Mouse (Mus musculus): ENCODE data around the gene Senp3. TPM values are rescaled to one million over a fixed set of nuclear protein-coding genes. Genes with fewer than 3 reads are reported as not detected.
"Not testable (repeated sequence)": the region's sequence is repeated elsewhere in the genome, so short reads cannot be mapped to it uniquely, and the experiment has no call there.

Gene Senp3
- total RNA-seq (2021) = 100 to 1,000 TPM in 1 of 2 experiments, 10 to 100 TPM in 1; 91.5 to 102 TPM
- long read RNA-seq, experiment 1, transcript Senp3-201 (11 exons, 2,313 nt) = major isoform, 14 of 25 reads
- long read RNA-seq, experiment 1, partial matches to known transcripts = 9 of 25 reads
- long read RNA-seq, experiment 1, other reads (novel, unspliced or antisense) = 1 of 25 reads
- long read RNA-seq, experiment 2, transcript Senp3-201 (11 exons, 2,313 nt) = major isoform, 8 of 16 reads
- long read RNA-seq, experiment 2, partial matches to known transcripts = 4 of 16 reads
- long read RNA-seq, experiment 2, other reads (novel, unspliced or antisense) = 3 of 16 reads

DNA sequence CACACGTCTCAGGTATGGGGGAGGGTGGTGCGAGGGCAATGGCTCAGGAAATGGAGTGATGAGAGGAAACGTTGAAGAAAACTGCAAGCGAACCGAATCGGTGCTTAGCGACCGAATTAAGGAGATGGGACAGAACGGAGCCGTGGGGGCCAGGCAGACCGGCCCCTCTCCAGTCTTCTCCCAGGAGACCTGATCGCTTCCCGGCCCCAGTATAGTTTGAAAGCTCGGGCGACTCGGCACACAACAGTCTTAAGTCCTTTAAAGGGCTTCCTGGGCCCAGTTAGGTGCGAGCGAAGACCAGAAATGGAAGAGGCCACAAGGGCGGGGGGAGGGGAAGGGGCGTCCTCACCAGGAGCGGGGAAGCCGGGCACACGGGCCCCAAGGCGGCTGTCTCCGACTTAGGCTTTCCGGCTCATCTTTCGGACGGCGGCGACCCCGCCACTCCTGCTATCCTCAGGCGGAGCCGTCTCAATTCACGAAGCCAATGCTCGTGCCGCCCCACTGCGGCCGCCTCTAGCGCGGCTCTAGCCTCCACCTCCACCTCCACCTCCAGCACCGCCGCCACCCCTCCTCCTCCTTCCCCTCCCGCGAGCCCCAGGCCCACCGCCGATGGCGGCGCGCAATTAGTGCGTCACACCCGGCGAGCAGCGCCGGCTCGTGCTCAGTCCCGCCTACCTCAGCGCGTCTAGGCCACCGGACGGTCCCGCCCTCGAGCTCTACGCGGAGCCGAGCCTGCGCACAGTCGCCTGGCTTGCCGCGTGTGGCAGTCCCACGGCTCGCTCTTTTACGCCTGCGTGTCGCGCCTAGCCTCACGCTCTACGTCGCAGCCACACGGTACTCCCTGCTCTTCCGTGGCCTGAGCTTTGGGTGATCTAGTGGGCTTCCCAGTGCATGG, at the start of gene Senp3:
Senp3 (minus strand) TSS at position 771 of the 895 bp plus-strand sequence.
- DNase-seq (ENCODE audit: low spot score in 2 of 2) = peak; percentile 98

DNA sequence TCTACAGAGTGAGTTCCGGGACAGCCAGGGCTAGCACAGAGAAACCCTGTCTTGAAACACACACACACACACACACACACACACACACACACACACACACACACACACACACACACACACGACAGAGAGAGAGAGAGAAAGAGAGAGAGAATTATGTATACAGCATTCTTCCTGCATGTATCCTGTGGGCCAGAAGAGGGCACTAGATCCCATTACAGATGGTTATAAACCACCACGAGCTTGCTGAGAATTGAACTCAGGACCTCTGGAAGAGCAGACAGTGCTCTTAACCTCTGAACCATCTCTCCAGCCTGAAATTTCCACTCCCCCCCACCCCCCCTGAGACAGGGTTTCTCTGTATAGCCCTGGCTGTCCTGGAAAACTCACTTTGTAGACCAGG, 49.5 kb upstream of the Senp3 start:
- DNase-seq (ENCODE audit: low spot score in 2 of 2); intact Hi-C loops (cut with DNase I): not testable (repeated sequence)

More for the DNA sequence above, at the start of gene Senp3:
- intact Hi-C loops (cut with DNase I) = loop anchor here (2.0 to 10.0 kb wide), 2 partner anchors 77 to 193 kb away; partner anchors contain the start of genes Polr2a and Tmem95

DNA sequence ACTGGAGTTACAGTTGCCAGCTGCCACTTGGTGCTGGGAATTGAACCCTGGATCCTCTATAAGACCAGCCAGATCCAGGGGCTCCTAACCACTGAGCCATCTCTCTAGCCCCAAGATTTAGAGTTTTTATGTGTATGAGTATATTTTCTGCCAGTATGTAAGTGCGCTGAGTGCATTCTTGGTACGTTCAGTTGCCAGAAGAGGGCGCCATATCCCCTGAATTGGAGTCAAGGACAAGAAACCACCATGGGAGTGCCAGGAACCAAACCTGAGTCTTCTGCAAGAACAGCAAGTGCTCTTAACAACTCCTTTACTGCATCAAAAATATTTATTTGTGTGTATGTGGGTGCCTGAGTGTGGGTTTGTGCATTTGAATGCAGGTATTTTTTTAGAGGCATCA, 47.2 kb upstream of the Senp3 start:
- DNase-seq (ENCODE audit: low spot score in 2 of 2) = peak in 1 of 2 experiments; percentile 37
- intact Hi-C loops (cut with DNase I) = loop anchor here (2.0 kb wide), 1 partner anchor 14 kb away; no protein-coding TSS in a partner anchor

DNA sequence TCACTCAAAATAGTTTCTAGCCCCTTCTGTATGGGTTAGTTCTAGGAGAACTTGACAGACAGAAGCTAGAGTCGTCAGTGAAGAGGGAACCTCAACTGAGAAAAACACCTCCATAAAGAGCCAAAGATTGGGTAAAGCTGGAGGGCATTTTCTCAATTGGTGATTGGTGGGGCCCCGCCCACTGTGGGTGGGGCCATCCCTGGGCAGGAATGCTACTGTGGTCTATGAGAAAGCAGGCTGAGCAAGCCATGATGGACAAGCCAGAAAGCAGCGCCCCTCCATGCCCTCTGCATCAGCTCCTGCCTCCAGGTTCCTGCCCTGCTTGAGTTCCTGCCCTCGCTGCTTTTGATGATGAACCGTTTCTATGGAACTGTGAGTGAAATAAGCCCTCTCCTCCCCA, 44.1 kb upstream of the Senp3 start:
- no peak for DNase-seq (ENCODE audit: low spot score in 2 of 2)

DNA sequence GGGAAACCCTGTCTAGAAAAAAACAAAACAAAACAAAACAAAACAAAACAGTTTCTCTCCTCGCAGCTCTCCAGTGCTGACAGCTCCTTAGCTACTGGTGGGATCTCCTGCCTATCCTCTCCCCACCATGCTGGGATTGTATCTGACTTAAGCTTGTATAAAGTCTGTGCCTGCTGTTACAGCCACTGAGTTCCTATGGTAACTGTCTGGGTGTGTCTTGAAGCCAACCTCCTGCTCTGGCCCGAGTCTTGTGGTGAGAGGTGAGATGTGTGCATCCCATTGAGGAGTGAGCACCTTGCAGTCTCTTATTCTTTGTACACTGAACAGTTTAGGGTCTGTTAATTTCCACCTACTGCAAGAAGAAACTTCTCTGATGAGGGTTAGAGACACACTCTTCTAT, 41.2 kb upstream of the Senp3 start:
- intact Hi-C loops (cut with DNase I) = no loop called here
- no peak for DNase-seq (ENCODE audit: low spot score in 2 of 2)

More for the DNA sequence above, 44.1 kb upstream of the Senp3 start:
- intact Hi-C loops (cut with DNase I) = no loop called here

DNA sequence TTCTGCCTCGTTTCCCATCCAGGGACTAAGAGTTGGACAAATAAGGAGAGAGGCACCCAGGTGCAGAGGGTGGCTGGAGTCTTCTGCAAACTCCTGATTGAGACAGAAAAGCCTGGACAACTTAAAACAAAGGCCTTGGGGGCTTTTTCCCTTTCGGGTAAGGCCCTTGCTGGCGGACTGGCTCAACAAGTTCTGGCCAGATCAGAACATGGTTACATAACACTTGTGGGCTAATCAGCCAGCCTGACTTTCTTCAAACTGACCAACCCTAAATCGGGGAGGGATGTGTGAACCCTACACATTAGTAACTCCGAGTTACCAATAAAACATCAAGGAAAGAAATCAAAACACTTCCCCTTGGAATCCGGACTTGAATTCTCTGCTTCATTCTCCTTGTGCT, 39.0 kb upstream of the Senp3 start:
- intact Hi-C loops (cut with DNase I) = no loop called here
- DNase-seq (ENCODE audit: low spot score in 2 of 2) = no peak

DNA sequence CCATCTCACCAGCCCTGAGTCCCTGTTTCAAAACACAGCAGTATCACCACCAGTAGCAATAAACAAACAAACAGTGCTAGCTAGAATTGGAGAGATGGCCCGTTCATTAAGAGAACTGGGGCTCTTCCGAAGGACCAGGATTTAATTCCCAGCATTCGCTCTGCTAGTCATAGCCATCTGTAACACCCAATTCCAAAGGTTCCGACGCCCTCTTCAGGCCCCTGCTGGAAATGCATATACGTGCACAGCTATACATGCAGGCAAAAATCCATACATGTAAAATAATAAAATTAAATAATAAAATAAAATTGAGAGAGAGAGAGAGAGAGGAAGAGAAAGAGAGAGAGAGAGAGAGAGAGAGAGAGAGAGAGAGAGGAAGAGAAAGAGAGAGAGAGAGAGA, 37.5 kb upstream of the Senp3 start:
- intact Hi-C loops (cut with DNase I) = no loop called here
- DNase-seq (ENCODE audit: low spot score in 2 of 2) = no peak

DNA sequence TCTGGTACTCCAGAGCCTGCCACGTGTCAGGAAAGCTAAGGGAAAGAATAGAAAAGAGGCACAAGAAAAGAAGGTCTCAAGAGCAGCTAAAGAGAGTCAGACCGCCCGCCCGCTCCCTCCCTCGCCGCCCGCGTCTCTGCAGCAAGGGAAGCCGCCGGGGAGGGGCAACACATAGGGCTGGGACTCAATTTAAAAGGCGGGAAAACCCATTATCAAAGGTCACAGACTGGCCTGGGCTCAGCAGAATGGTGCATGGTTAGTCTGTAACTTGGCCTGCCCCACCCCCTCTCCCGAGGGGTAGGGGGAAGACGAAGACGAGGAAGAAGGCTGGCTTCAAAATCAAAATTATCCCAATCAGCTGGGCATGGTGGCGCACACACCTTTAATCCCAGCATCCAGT, 36.8 kb upstream of the Senp3 start:
- no peak for DNase-seq (ENCODE audit: low spot score in 2 of 2)
- intact Hi-C loops (cut with DNase I) = no loop called here

DNA sequence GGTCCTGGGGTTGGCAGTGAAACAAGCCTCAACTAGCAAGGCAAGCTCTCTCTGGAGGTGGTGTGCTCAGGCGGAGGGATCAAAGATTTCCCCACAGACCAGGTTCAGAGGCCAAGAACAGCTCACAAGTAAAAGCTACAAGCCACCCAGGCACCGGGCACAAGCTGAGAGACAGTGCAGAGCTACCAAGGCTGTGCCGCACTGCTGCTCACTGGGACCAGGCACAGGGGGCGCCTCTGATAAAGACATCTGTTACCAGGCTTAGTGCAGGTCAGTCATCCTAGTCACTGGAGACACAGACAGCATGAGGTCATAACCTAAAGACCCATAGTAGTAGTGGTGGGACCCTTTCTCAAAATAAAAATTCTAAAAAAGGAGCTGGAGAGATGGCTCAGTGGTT, 35.1 kb upstream of the Senp3 start:
- intact Hi-C loops (cut with DNase I) = no loop called here
- no peak for DNase-seq (ENCODE audit: low spot score in 2 of 2)

DNA sequence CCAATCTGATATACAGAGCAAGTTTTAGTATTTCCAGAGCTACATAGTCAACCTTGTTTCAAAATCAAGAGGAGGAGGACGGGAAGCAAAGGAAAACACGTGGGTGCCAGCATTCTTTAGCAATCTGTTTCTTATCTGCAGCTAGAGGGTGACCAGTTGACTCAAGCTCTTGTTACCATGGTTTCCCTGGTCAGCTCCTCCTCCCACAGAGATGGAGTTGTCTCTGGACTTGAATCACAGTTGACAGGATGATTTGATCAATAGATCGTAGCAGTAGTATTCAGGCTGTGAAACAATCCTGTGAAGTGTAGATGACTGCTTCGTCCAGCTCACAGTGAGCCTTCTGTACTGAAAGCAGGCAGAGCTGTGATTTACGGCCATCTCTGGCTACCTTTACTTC, 34.0 kb upstream of the Senp3 start:
- intact Hi-C loops (cut with DNase I) = no loop called here

DNA sequence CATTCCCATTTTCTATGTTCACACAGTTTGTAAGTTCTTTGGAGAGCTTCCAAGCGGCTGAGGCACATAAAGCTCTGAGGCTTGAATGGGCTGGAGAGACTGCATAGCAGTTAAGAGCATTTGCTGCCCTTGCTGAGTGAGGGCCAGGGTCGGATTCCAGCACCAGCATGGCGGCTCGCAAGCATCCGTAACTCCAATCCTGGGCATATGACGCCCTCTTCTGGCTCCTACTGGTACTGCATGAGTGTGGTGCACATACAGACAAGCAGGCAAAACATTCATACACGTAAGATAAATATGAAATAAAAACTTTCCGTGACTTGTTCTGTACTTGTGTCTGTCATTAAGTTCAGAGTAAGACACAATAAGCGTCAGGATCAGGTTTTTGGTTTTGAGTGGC, 33.6 kb upstream of the Senp3 start:
- intact Hi-C loops (cut with DNase I) = no loop called here
- DNase-seq (ENCODE audit: low spot score in 2 of 2) = peak; percentile 15 to 20

More for the DNA sequence above, 34.0 kb upstream of the Senp3 start:
- peak in 1 of 2 experiments; percentile 29 for DNase-seq (ENCODE audit: low spot score in 2 of 2)

DNA sequence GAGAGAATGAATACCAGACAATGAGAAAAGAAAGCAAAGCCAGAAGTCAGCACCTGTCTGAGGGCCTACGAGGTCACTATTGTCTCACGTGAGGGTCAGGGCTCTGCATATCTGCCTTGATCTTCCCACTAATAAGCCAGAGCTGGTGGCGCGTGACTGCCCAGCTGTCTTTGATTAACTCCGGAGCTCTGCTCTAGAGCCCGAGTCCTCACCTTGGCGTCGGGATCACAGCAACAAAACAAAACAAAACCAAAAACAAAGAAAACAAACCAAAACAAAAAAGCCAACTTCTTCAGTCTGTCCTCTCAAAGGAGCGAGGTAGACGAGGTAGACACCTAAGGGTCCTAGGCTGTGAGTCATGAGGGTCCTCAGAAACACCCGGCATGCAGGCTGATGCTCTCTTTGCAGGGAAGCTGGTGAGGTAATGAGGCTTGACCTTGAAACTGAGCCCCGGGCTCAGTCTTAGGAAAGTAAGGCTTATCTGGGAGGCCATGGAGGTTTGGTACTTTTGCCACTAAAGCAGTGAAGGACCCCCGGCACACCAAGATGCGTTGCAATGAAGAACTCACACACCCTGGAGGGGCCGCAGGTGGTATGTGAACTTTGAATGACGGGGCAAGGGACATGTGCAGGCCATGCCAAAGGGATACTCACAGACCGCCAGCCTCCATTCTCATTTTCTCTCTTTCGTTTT, 32.9 kb upstream of the Senp3 start:
- no peak for DNase-seq (ENCODE audit: low spot score in 2 of 2)
- intact Hi-C loops (cut with DNase I) = no loop called here

DNA sequence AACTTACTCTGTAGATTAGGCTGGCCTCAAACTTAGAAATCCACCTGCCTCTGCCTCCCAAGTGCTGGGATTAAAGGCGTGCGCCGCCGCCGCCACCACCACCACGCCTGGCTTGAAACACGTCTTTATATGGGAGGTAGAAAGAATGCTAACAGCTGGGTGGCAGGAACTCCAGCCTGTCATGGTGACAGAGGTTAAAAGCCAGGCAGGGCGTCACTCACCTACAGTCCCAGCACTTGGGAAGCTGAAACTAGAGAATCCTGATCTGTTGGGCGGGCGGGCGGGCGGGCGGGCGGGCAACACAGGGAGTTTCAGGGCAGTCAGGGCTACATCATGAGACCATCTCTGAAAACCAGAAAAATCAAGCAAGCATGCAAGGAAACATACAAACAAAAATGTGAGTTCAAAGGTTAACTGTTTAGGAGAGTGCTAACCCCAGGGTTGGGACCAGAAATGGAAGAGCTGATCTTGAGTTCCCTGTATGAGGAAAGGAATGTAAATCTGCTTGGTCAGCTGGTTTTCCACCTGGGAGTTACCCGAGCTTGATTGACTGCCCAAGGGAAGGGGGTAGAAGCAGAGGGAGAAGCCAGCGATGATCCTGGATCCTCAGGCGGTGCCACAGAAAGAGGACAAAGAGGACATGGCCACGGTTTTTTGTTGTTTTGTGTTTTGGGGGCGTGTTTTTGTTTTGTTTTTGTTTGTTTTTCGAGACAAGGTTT, 31.2 kb upstream of the Senp3 start:
- no peak for DNase-seq (ENCODE audit: low spot score in 2 of 2)
- intact Hi-C loops (cut with DNase I) = no loop called here

DNA sequence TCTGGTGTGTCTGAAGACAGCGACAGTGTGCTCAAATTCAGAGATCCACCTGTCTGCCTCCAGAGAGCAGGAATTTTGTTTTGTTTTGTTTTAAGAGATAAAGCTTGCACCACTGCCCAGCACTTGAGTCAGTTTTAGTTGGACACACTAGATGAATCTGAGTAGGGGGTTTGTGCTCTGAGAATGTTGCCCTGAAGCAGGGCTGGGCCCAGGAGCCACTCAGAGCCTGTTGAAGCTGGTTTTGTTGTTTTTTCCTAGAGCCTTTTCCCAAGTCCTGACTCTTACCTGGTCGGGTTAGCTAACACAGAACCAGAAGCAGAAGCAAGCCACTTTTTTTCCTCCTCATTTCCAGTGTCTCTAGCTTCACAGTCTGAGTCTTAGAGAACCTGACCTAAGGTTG, 29.2 kb upstream of the Senp3 start:
- intact Hi-C loops (cut with DNase I) = no loop called here
- DNase-seq (ENCODE audit: low spot score in 2 of 2) = no peak

DNA sequence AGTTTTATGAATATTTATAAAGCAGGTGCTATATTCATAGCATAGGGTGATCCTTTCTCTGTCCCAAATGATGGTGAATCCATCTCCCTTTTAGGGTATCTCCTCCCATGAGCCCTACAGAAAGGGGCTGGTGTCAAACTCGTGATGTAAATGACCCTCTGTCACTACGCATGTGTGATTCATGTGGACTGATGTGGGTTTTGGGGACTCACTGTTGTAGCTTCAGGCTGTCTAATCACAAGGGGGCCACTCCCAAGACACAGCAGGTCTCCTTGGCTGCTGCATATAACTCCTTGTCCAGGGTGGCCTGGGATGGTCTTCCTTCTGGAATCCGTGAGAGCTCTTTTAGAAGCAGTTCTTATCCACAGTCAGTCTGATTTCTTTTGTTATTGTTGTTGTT, 28.6 kb upstream of the Senp3 start:
- DNase-seq (ENCODE audit: low spot score in 2 of 2) = no peak

DNA sequence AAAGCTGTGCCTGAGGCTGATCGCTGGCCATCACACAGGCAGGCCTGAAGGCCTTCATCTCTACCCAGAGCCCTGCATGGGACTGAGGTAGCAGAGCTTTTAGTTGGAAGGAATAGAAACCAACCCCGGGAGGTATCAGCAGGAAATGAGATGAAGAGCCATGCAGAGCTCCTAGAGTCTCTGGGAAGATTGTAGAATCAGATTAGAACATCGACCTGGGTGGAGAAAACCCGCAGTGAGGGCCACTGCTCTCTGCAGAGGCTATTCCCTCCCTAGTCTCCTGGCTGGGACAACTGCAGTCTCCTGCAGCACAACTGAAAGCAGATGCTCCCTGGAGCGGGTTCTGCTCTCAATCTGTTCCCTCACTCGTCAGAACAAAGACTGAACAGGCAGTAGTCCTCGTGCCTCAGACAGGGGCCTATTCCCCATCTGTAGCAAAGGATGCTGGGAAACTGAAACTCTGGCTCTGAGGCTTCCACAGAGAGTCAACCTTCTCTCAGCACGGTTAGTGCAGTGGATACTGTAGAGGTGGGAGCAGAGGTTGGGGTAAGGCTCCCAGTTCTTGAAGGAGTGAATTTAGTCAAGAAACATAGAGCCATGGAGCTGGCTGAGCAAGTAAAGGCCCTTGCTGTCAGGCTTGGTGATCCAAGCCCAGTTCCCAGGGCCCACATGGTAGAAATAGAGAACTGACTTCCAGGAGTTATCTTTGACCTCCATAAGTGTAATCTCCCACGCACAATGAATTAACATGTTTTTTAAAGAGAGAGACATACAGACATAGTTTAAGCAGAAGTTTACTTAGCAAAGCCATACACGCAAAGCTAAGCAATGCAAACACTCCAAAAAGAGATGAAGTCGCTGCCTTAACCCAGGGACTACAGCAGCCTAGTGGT, 27.9 kb upstream of the Senp3 start:
- intact Hi-C loops (cut with DNase I) = no loop called here
- no peak for DNase-seq (ENCODE audit: low spot score in 2 of 2)

More for the DNA sequence above, 28.6 kb upstream of the Senp3 start:
- intact Hi-C loops (cut with DNase I) = no loop called here

DNA sequence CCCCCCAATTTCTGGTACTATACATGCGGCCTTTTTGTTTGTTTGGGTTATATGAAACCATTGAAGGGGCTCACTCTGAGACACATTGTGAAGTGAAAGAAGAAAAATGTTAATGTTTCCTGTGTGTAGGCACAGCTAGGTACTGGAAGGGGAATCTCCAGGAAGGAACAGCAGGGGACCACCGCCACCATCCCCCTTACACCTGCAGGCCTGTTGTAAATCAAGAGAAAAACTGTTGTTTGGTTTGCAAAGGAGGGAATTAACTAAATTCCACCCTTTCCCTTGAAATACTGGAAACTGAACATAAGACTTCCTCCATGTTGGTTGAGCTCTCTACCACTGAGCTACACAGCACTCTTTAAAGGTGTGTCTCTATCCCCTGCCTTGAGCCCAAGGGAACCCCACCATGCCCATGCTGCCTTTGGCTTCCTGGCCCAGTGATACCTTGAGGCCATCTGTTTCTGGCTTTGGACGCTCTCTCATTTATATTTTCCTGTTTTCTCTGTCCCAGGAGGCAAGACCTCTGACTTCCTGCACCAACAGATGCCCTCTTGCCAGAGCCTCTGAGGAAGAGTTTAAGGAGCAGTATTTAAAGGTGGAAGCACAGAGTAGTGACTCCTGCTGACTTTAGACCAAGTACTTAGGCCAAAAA, 26.9 kb upstream of the Senp3 start:
- intact Hi-C loops (cut with DNase I) = no loop called here
- DNase-seq (ENCODE audit: low spot score in 2 of 2) = no peak

DNA sequence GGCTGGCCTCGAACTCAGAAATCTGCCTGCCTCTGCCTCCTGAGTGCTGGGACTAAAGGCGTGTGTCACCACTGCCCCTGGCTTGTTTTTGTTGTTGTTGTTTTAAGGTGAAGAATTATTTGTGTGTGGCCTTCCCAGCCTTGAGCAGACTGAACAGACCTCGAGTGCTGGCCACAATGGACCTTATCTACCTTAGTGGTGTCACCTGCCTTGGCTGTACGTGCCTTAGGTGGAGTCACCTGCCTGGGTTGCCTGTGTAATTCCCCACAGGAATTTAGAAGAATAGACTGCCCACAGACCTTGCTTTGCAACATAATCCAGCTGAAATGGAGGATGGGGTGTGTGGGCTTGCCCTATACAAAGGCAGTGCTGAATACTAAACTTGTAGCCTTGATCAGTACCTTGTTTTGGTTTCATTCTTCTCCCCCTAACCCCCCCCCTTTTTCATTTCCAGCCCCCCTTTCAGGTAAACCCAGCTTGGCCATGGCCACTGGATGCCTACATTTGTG, 26.0 kb upstream of the Senp3 start:
- intact Hi-C loops (cut with DNase I) = no loop called here
- no peak for DNase-seq (ENCODE audit: low spot score in 2 of 2)

Measured in left cerebral cortex, postnatal 14 days (tissue).